In the genomic region with DNA sequence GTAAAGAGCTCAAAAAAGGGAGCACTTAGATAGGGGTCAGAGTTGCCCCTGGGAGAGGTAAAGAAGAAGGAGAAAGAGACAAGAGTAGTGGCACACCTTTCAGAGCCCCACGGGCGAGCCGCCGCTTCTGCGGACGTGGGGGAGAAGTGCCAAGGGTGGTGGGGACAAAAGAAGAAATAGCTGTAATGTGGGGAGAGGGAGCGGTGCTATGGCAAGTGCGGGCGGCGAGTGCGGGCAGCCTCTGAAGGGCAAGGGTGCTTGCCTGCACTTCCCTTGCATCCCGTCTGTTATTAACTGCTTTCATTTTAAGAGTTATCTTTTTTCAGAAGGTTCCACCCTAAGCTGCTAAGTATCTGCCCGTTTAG, we compare ENCODE assay signal across 8 mouse cellular contexts. TPM values are rescaled to one million over a fixed set of nuclear protein-coding genes. Genes with fewer than 3 reads are reported as not detected.
DNase-seq lines count a peak whose midpoint lies in the region; ATAC-seq and TF ChIP-seq lines count a peak whose summit lies in the region.

No protein-coding gene starts in this region.

- WGBS in cerebellum, adult 2 months, result 0% methylated on average over 13 of the region's 13 CpGs
- WGBS in lung, embryonic 16.5 days, result 3% methylated on average over 10 of the region's 13 CpGs
- WGBS in liver, embryonic 16.5 days (ENCODE audit: insufficient replicate concordance), result 0% methylated on average over 13 of the region's 13 CpGs

- DNase-seq in cerebellum, adult 2 months, result no peak
- DNase-seq in cerebellum, postnatal 36 days, result no peak
- no peak for DNase-seq in lung, postnatal 14 days
- DNase-seq in layer of hippocampus, postnatal 14 days (ENCODE audit: low spot score in 2 of 2), result no peak

- H3K9ac ChIP-seq in lung, embryonic 16.5 days (ENCODE audit: low read length), result peak overlapping the region; percentile 72
- H3K9ac ChIP-seq in liver, embryonic 16.5 days (ENCODE audit: low read depth, low read length), result peak overlapping the region; percentile 54

- H3K27ac ChIP-seq in cerebellum, adult 2 months (ENCODE audit: insufficient read depth, low read length), result no peak overlapping the region
- H3K27ac ChIP-seq in lung, embryonic 16.5 days (ENCODE audit: low read length), result peak overlapping the region; percentile 73; the same call in 1 of the 2 replicates
- no peak overlapping the region for H3K27ac ChIP-seq in liver, embryonic 16.5 days (ENCODE audit: low read length)

- H3K36me3 ChIP-seq in lung, embryonic 16.5 days (ENCODE audit: control insufficient read depth, insufficient read depth, low read length), result no peaks in the 10 kb centered on the region
- H3K36me3 ChIP-seq in liver, embryonic 16.5 days (ENCODE audit: control insufficient read depth, insufficient read depth), result no peaks in the 10 kb centered on the region

- H3K4me3 ChIP-seq in cerebellum, adult 2 months (replicated peaks; ENCODE audit: insufficient read depth, low read depth, low read length), result peak overlapping the region; percentile 55
- peak overlapping the region; percentile 77 for H3K4me3 ChIP-seq in lung, embryonic 16.5 days (ENCODE audit: low read length)
- peak overlapping the region; percentile 70 for H3K4me3 ChIP-seq in liver, embryonic 16.5 days (ENCODE audit: low read depth, low read length)

- H3K27me3 ChIP-seq in cerebellum, adult 2 months (ENCODE audit: control insufficient read depth, insufficient read depth, low read length), result no peaks in the 10 kb centered on the region
- no peaks in the 10 kb centered on the region for H3K27me3 ChIP-seq in lung, embryonic 16.5 days (ENCODE audit: control insufficient read depth, insufficient read depth, low read depth, low read length)
- H3K27me3 ChIP-seq in liver, embryonic 16.5 days (ENCODE audit: control insufficient read depth, insufficient read depth, low read depth, low read length), result no peaks in the 10 kb centered on the region

- TF ChIP-seq CTCF in cerebellum, adult 2 months (IDR thresholded peaks at IDR 0.05; ENCODE audit: borderline replicate concordance, insufficient read depth, low read depth, low read length), result no peak

- H3K4me2 ChIP-seq in lung, embryonic 16.5 days (ENCODE audit: low read depth, low read length), result peak overlapping the region; percentile 92
- peak overlapping the region; percentile 90 for H3K4me2 ChIP-seq in liver, embryonic 16.5 days (ENCODE audit: low read depth, low read length)

- no peak for TF ChIP-seq POLR2A in cerebellum, adult 2 months (IDR thresholded peaks at IDR 0.05; ENCODE audit: borderline replicate concordance, insufficient read depth, low read length)

- H3K9me3 ChIP-seq in lung, embryonic 16.5 days (ENCODE audit: control insufficient read depth, low read length), result no peaks in the 10 kb centered on the region
- no peaks in the 10 kb centered on the region for H3K9me3 ChIP-seq in liver, embryonic 16.5 days (replicated peaks; ENCODE audit: control insufficient read depth, low read length)

- ATAC-seq in lung, embryonic 16.5 days (ENCODE audit: low read depth), result peak; percentile 41; the same call in 1 of the 2 replicates
- ATAC-seq in granulocyte monocyte progenitor cell, adult 5-6 weeks (replicated peaks; ENCODE audit: poor library complexity, severe bottlenecking), result peak; percentile 20
- ATAC-seq in liver, embryonic 16.5 days (ENCODE audit: low read depth), result peak; percentile 15; the same call in 1 of the 2 replicates
- ATAC-seq in erythroid progenitor cell, adult 5-6 weeks (replicated peaks; ENCODE audit: low FRiP score, poor library complexity, severe bottlenecking), result no peak

- no peaks in the 10 kb centered on the region for H3K4me1 ChIP-seq in cerebellum, adult 2 months (ENCODE audit: control insufficient read depth, insufficient read depth, low read length)
- H3K4me1 ChIP-seq in lung, embryonic 16.5 days (replicated peaks; ENCODE audit: control insufficient read depth, insufficient read depth, low read length), result no peaks in the 10 kb centered on the region; the same call in 1 of the 2 replicates
- no peaks in the 10 kb centered on the region for H3K4me1 ChIP-seq in liver, embryonic 16.5 days (ENCODE audit: control insufficient read depth, low read depth, low read length)

RNA-seq across cellular contexts. Expression of gene Olfr725, which starts 21.4 kb away (rescaled TPM):
- not detected in 2 replicates for polyA plus RNA-seq in cerebellum, adult 2 months (2012; rRNA removed)
- not detected in 2 replicates for polyA plus RNA-seq in lung, embryonic 16.5 days (2015; fragmentation: Nextera tagmentation; extraction: Ambion mirVana)
- not detected in 2 replicates for total RNA-seq in granulocyte monocyte progenitor cell, adult 5-6 weeks (2014; fragmentation: Nextera tagmentation)
- not detected in 2 replicates for total RNA-seq in granulocyte monocyte progenitor cell, adult 5-6 weeks (2017)
- polyA plus RNA-seq in liver, embryonic 16.5 days (2015; fragmentation: Nextera tagmentation; extraction: Ambion mirVana), result not detected in 2 replicates
- total RNA-seq in erythroid progenitor cell, adult 5-6 weeks (2015; ENCODE audit: low replicate concordance), result not detected in 2 replicates
- total RNA-seq in erythroid progenitor cell, adult 5-6 weeks (2017; ENCODE audit: low replicate concordance), result not detected in 2 replicates
- not detected for total RNA-seq in layer of hippocampus, postnatal 14 days (2021)

RNA-seq across cellular contexts. Expression of gene Olfr726, which starts 29.2 kb away (rescaled TPM):
- not detected in 2 replicates for polyA plus RNA-seq in cerebellum, adult 2 months (2012; rRNA removed)
- not detected in 2 replicates for polyA plus RNA-seq in lung, embryonic 16.5 days (2015; fragmentation: Nextera tagmentation; extraction: Ambion mirVana)
- total RNA-seq in granulocyte monocyte progenitor cell, adult 5-6 weeks (2014; fragmentation: Nextera tagmentation), result not detected in 2 replicates
- total RNA-seq in granulocyte monocyte progenitor cell, adult 5-6 weeks (2017), result not detected in 2 replicates
- polyA plus RNA-seq in liver, embryonic 16.5 days (2015; fragmentation: Nextera tagmentation; extraction: Ambion mirVana), result not detected in 2 replicates
- total RNA-seq in erythroid progenitor cell, adult 5-6 weeks (2015; ENCODE audit: low replicate concordance), result not detected in 2 replicates
- not detected in 2 replicates for total RNA-seq in erythroid progenitor cell, adult 5-6 weeks (2017; ENCODE audit: low replicate concordance)
- total RNA-seq in layer of hippocampus, postnatal 14 days (2021), result not detected
